Mouse (Mus musculus) liver, adult 2 months (tissue): ENCODE measurements around the gene Pla2g2f.

Source experiments
- CTCF ChIP-seq: fragments of 200-500 bp; IDR thresholded peaks from 2 replicates; pipeline ENCODE4 v1.5.1; 2011; ENCODE audit warnings: low read depth, low read length, control low read depth
- POLR2A ChIP-seq: fragments of 200-500 bp; IDR thresholded peaks from 2 replicates; pipeline ENCODE4 v1.6.1; 2011; ENCODE audit warnings: low read length, control low read depth; ENCODE audit not compliant: insufficient read depth; ENCODE audit errors: extremely low read depth

DNA sequence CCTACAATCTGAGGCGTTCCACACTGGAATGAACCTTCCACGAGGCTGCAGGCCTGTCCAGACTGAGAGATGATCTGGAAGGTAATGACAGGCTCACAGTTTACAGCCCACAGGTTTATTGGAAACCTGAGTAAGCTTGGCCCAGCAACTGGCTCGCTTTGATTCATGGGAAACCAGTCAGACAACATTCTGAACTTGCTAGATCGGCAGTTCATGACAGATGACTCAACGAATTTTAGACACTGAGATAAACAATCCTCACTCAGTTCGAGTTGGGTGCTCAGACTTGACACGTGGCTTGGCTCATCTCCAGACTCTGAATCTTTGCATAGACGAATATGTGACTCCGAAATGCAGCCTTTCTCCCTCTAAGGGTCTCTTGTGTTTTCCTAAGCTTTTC, 35.2 kb upstream of the Pla2g2f start:
- TF ChIP-seq CTCF (no peak), POLR2A (no peak)
